Mouse (Mus musculus) ovary, adult 18-20 months (tissue): ENCODE data around the gene Adamts7.

Experiments used
- DNase-seq: peaks from one replicate; pipeline ENCODE4 v3.0.0; 2022; ENCODE audit warnings: low spot score, mixed read lengths

Adamts7 gene

GRCm38 (mm10) chr9:90236817-90237216, 73.9 kb downstream of the Adamts7 start:
- no peak for DNase-seq

- DNase-seq = no peak
Measured at GRCm38 (mm10) chr9:90237232-90238062, 74.6 kb downstream of the Adamts7 start.

- DNase-seq = no peak
Measured at GRCm38 (mm10) chr9:90240560-90240959, 77.7 kb downstream of the Adamts7 start.

- no peak for DNase-seq
Measured at GRCm38 (mm10) chr9:90241041-90241440, 78.2 kb downstream of the Adamts7 start.

GRCm38 (mm10) chr9:90241618-90242017, 78.7 kb downstream of the Adamts7 start:
- DNase-seq = no peak

- DNase-seq = no peak
Measured at GRCm38 (mm10) chr9:90242291-90242690, 79.4 kb downstream of the Adamts7 start.

- DNase-seq = no peak
Measured at GRCm38 (mm10) chr9:90242855-90243254, 80.0 kb downstream of the Adamts7 start.

- no peak for DNase-seq
Measured at GRCm38 (mm10) chr9:90244301-90245151, 81.7 kb downstream of the Adamts7 start.

GRCm38 (mm10) chr9:90245206-90245605, 82.3 kb downstream of the Adamts7 start:
- DNase-seq = no peak

GRCm38 (mm10) chr9:90245781-90246180, 82.9 kb downstream of the Adamts7 start:
- no peak for DNase-seq

GRCm38 (mm10) chr9:90247316-90247715, 84.4 kb downstream of the Adamts7 start:
- DNase-seq = no peak

- DNase-seq = no peak
Measured at GRCm38 (mm10) chr9:90248326-90248725, 85.5 kb downstream of the Adamts7 start.

- DNase-seq = no peak
Measured at GRCm38 (mm10) chr9:90249036-90249435, 86.2 kb downstream of the Adamts7 start.

- DNase-seq = no peak
Measured at GRCm38 (mm10) chr9:90250141-90250775, 87.4 kb downstream of the Adamts7 start.

- DNase-seq = no peak
Measured at GRCm38 (mm10) chr9:90250964-90251750, 88.3 kb downstream of the Adamts7 start.

GRCm38 (mm10) chr9:90253181-90253580, 90.3 kb downstream of the Adamts7 start:
- no peak for DNase-seq

- DNase-seq = no peak
Measured at GRCm38 (mm10) chr9:90255844-90256405, 93.1 kb downstream of the Adamts7 start.

- no peak for DNase-seq
Measured at GRCm38 (mm10) chr9:90257220-90257619, 94.4 kb downstream of the Adamts7 start.
